Mouse (Mus musculus): ENCODE results near the gene Eps8l1. TPM values are rescaled to one million over a fixed set of nuclear protein-coding genes. Genes with fewer than 3 reads are reported as not detected.

Eps8l1 gene
- total and polyA plus RNA-seq, 3 experiments = 0.01 to 0.19 TPM; not detected in 1

DNA sequence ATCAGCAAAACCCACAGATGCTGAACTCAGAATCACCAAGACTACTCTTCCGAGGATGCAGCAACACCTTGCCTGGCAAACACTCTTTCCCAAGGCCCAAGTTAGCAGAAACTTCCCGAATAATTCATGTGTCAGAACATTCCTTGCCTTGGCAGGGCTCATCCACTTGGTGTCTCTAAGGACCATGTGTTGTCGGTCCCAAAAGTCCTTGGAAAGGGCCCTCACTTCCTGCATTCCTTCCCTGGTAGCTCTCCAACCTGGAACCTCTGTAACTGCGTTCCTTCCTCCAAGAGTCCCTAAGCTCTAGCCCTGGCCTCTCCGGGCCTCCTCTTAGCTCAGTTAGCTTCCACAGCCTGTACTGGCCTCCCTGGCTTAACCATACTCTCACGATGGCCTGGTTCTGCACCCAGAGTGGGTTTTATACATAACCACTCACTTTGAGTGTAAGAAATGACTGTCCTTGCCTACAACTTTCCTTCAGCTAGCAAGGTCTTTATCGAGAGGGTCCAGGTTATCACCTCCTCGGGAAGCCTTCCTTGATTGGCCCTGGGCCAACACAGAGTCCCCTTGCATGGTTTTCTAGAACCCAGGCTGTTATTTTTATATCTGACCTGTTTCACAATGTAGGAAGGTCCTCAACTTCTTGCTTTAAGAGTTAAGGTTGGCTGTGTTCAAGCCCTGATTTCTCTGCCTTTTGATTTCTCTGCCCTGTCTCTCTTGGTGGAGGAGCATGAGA is 51.2 kb downstream of the Eps8l1 start:
- H3K27ac ChIP-seq (ENCODE audit: control insufficient read depth, low read depth, low read length) = peak overlapping the region; percentile 3
- H3K4me1 ChIP-seq (ENCODE audit: control insufficient read depth in 1 of 2, insufficient read depth in 2 of 2, low read length in 2 of 2) = peaks cover 3 to 26% of the 10 kb centered on the region in 2 experiments
- H3K27me3 ChIP-seq (ENCODE audit: control insufficient read depth in 1 of 2, insufficient read depth in 2 of 2, low read length in 2 of 2) = no peaks in the 10 kb centered on the region
- no peak overlapping the region for H3K4me3 ChIP-seq (ENCODE audit: control insufficient read depth in 1 of 2, insufficient read depth in 1 of 2, low read depth in 2 of 2, low read length in 2 of 2)
- H3K9ac ChIP-seq (ENCODE audit: control insufficient read depth, low read depth, low read length, poor library complexity, severe bottlenecking) = no peak overlapping the region
- DNase-seq (ENCODE audit: low read depth, low spot score) = peak; percentile 56
- no peaks in the 10 kb centered on the region for H3K9me3 ChIP-seq (replicated peaks; ENCODE audit: insufficient read depth, low read length)
- peaks cover 0 to 25% of the 10 kb centered on the region in 2 experiments; a peak in 2 of 4 replicates for H3K36me3 ChIP-seq (ENCODE audit: control insufficient read depth in 1 of 2, insufficient read depth in 2 of 2, low read length in 2 of 2)
- H3K79me2 ChIP-seq (ENCODE audit: control insufficient read depth, insufficient read depth, low read length, poor library complexity) = no peaks in the 10 kb centered on the region
- TF ChIP-seq MYB (IDR thresholded peaks at IDR 0.05; ENCODE audit: low read depth, low read length) (no peak), SIN3A (IDR thresholded peaks at IDR 0.05; ENCODE audit: low read length) (no peak; the same call in 1 of the 2 replicates), ZNF384 (IDR thresholded peaks at IDR 0.05; ENCODE audit: low read depth, low read length) (no peak), RCOR1 (IDR thresholded peaks at IDR 0.05; ENCODE audit: low read depth, low read length) (peak; percentile 22; the same call in 1 of the 2 replicates), CTCF (IDR thresholded peaks at IDR 0.05 in 2 of 3, conservative IDR thresholded peaks at IDR 0.05 in 1 of 3; ENCODE audit: control insufficient read depth in 1 of 3, insufficient read depth in 1 of 3, low read depth in 2 of 3, low read length in 3 of 3, poor library complexity in 1 of 3, severe bottlenecking in 1 of 3) (no peak), POLR2AphosphoS2 (IDR thresholded peaks at IDR 0.05; ENCODE audit: low read length) (no peak), UBTF (IDR thresholded peaks at IDR 0.05; ENCODE audit: borderline replicate concordance, insufficient read depth, low read depth, low read length) (no peak), USF2 (IDR thresholded peaks at IDR 0.05; ENCODE audit: borderline replicate concordance in 1 of 2, insufficient read depth in 1 of 2, low read depth in 1 of 2, low read length in 2 of 2) (no peak), MXI1 (IDR thresholded peaks at IDR 0.05; ENCODE audit: low read depth, low read length) (no peak), EP300 (IDR thresholded peaks at IDR 0.05; ENCODE audit: low read depth in 1 of 2, low read length in 2 of 2) (peak; percentile 40 to 56; a peak in 3 of 4 replicates), TAL1 (IDR thresholded peaks at IDR 0.05; ENCODE audit: low read length) (peak; percentile 44), RAD21 (IDR thresholded peaks at IDR 0.05; ENCODE audit: low read depth, low read length) (no peak), ZMIZ1 (IDR thresholded peaks at IDR 0.05; ENCODE audit: low read depth, low read length) (no peak), POLR2A (IDR thresholded peaks at IDR 0.05; ENCODE audit: control insufficient read depth in 1 of 2, insufficient read depth in 1 of 2, low read depth in 1 of 2, low read length in 2 of 2, poor library complexity in 1 of 2) (no peak), GATA1 (IDR thresholded peaks at IDR 0.05; ENCODE audit: low read depth, low read length) (peak; percentile 54), BHLHE40 (IDR thresholded peaks at IDR 0.05; ENCODE audit: borderline replicate concordance, low read depth, low read length) (no peak), NRF1 (IDR thresholded peaks at IDR 0.05; ENCODE audit: insufficient read depth, low read depth, low read length, poor library complexity, severe bottlenecking) (no peak), JUND (IDR thresholded peaks at IDR 0.05; ENCODE audit: low read depth, low read length) (no peak), E2F4 (IDR thresholded peaks at IDR 0.05; ENCODE audit: borderline replicate concordance, low read depth, low read length) (no peak), CHD2 (IDR thresholded peaks at IDR 0.05; ENCODE audit: low read length) (no peak), ELF1 (IDR thresholded peaks at IDR 0.05; ENCODE audit: low read depth, low read length) (no peak), KAT2A (conservative IDR thresholded peaks at IDR 0.05; ENCODE audit: low read depth, low read length) (no peak), USF1 (IDR thresholded peaks at IDR 0.05; ENCODE audit: low read depth, low read length) (no peak), CHD1 (IDR thresholded peaks at IDR 0.05; ENCODE audit: low read depth, low read length) (no peak), GABPA (IDR thresholded peaks at IDR 0.05; ENCODE audit: low read depth, low read length) (no peak), MAFK (IDR thresholded peaks at IDR 0.05; ENCODE audit: borderline replicate concordance, low read depth, low read length) (no peak), ETS1 (IDR thresholded peaks at IDR 0.05; ENCODE audit: low read depth, low read length) (no peak), SMC3 (IDR thresholded peaks at IDR 0.05; ENCODE audit: low read depth, low read length) (no peak), ZC3H11A (IDR thresholded peaks at IDR 0.05; ENCODE audit: low read depth, low read length) (no peak), MYC (IDR thresholded peaks at IDR 0.05; ENCODE audit: low read depth, low read length) (no peak), POLR2AphosphoS5 (IDR thresholded peaks at IDR 0.05; ENCODE audit: borderline replicate concordance, low read depth, low read length) (no peak), MEF2A (IDR thresholded peaks at IDR 0.05; ENCODE audit: extremely low read depth, insufficient replicate concordance, low read depth, low read length, poor library complexity, severe bottlenecking) (no peak), MAZ (IDR thresholded peaks at IDR 0.05; ENCODE audit: low read depth, low read length) (no peak), NELFE (IDR thresholded peaks at IDR 0.05; ENCODE audit: low read depth, low read length) (no peak), HCFC1 (IDR thresholded peaks at IDR 0.05; ENCODE audit: low read depth, low read length) (no peak), MAX (IDR thresholded peaks at IDR 0.05; ENCODE audit: low read length) (no peak), ZKSCAN1 (IDR thresholded peaks at IDR 0.05; ENCODE audit: low read depth, low read length) (no peak)

Data from MEL (cell line).